Mouse (Mus musculus) liver, adult 2 months (tissue): Measurements from ENCODE around the gene Spty2d1. TPM values are rescaled to one million over a fixed set of nuclear protein-coding genes. Genes with fewer than 3 reads are reported as not detected.

Experiments used
- DNase-seq: peaks from one replicate; pipeline ENCODE4 v3.0.0-alpha.2; 2011; ENCODE audit warnings: low read depth, low spot score; ENCODE audit errors: extremely low read depth
- H3K27ac ChIP-seq: fragments of 200-500 bp; replicated peaks from 2 replicates; pipeline ENCODE4 v1.5.1; 2012; ENCODE audit warnings: low read depth, mild to moderate bottlenecking, control low read depth, inconsistent platforms, low read length; ENCODE audit not compliant: insufficient read depth
- H3K27me3 ChIP-seq: fragments of 200-500 bp; 2 replicates; pipeline ENCODE4 v1.6.1; 2012; ENCODE audit warnings: mild to moderate bottlenecking, moderate library complexity, low read length, inconsistent platforms; ENCODE audit not compliant: control insufficient read depth, insufficient read depth
- H3K36me3 ChIP-seq: fragments of 200-500 bp; 2 replicates; pipeline ENCODE4 v1.6.1; 2012; ENCODE audit warnings: low read length, inconsistent platforms; ENCODE audit not compliant: control insufficient read depth, insufficient read depth
- H3K4me1 ChIP-seq: fragments of 200-500 bp; 2 replicates; pipeline ENCODE4 v1.6.1; 2011; ENCODE audit warnings: low read length; ENCODE audit not compliant: control insufficient read depth, insufficient read depth
- H3K4me3 ChIP-seq: fragments of 200-500 bp; 2 replicates; pipeline ENCODE4 v1.5.1; 2011; ENCODE audit warnings: low read depth, mild to moderate bottlenecking, control low read depth, low read length, moderate library complexity; ENCODE audit not compliant: insufficient read depth
- H3K79me2 ChIP-seq: fragments of 200-500 bp; 2 replicates; pipeline ENCODE4 v1.6.1; 2012; ENCODE audit warnings: inconsistent platforms, mild to moderate bottlenecking, low read length, moderate library complexity; ENCODE audit not compliant: control insufficient read depth, insufficient read depth
- H3K9ac ChIP-seq: fragments of 200-500 bp; 2 replicates; pipeline ENCODE4 v1.6.1; 2012; ENCODE audit warnings: low read depth, mild to moderate bottlenecking, control low read depth, inconsistent platforms, low read length
- CTCF ChIP-seq: fragments of 200-500 bp; IDR thresholded peaks from 2 replicates; pipeline ENCODE4 v1.5.1; 2011; ENCODE audit warnings: low read depth, low read length, control low read depth
- POLR2A ChIP-seq: fragments of 200-500 bp; IDR thresholded peaks from 2 replicates; pipeline ENCODE4 v1.6.1; 2011; ENCODE audit warnings: low read length, control low read depth; ENCODE audit not compliant: insufficient read depth; ENCODE audit errors: extremely low read depth
- WGBS: fragments of 180-500 bp; shearing (Covaris S2); methylation state at CpG from one replicate; pipeline ENCODE4 v1.1.7; 2018; 5-methylcytosine and 5-hydroxymethylcytosine counted together
- polyA plus RNA-seq: library from polyadenylated mRNA; depleted of rRNA; stranded (reverse); fragments of >200 nt; gene quantifications from 2 replicates; pipeline ENCODE4 v1.2.3, GENCODE M21; 2012
- total RNA-seq: library from RNA; depleted of rRNA; stranded (reverse); fragments of >200 nt; gene quantifications from 2 replicates; pipeline ENCODE4 v1.2.3, GENCODE M21; 2014

Gene Spty2d1
- total and polyA plus RNA-seq, 2 experiments: 3.2 to 7.5 TPM

DNA sequence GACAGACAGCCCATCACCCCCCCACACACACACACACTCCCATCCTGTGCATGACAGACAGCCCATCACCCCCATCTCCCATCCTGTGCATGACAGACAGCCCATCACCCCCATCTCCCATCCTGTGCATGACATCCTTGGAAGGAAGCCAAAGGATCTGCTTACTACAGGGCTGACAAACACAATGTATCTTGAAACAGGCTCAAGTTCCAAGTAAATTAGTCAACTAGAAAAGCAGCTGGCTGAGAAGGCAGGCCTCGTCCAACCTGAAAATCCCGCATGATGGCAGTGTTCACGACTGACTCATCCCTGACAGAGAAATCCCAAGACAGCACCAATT lies 7.6 kb downstream of the Spty2d1 start:
- TF ChIP-seq CTCF (no peak), POLR2A (no peak)
- no peak overlapping the region for H3K27ac ChIP-seq
- peaks cover 31% of the 10 kb centered on the region; the same call in 1 of the 2 replicates for H3K79me2 ChIP-seq
- H3K4me1 ChIP-seq: peaks cover 21% of the 10 kb centered on the region
- no peak overlapping the region for H3K9ac ChIP-seq
- H3K4me3 ChIP-seq: no peak overlapping the region
- peaks cover 29% of the 10 kb centered on the region for H3K36me3 ChIP-seq
- 37% methylated on average over 3 of the region's 3 CpGs for WGBS
- no peaks in the 10 kb centered on the region for H3K27me3 ChIP-seq
- no peak for DNase-seq

- WGBS: 40% methylated on average over 8 of the region's 8 CpGs
- H3K27ac ChIP-seq: no peak overlapping the region
Measured at GRCm38 (mm10) chr7:46999983-47000643, 8.1 kb downstream of the Spty2d1 start.

GRCm38 (mm10) chr7:46998942-46999341 lies 9.3 kb downstream of the Spty2d1 start:
- no peak overlapping the region for H3K4me3 ChIP-seq
- H3K9ac ChIP-seq: no peak overlapping the region
- WGBS: 63% methylated on average over 2 of the region's 2 CpGs
- no peak for TF ChIP-seq CTCF
- TF ChIP-seq POLR2A: no peak
- no peak for DNase-seq
- peaks cover 23% of the 10 kb centered on the region; the same call in 1 of the 2 replicates for H3K79me2 ChIP-seq
- H3K36me3 ChIP-seq: peaks cover 43% of the 10 kb centered on the region
- H3K27me3 ChIP-seq: no peaks in the 10 kb centered on the region
- peaks cover 19% of the 10 kb centered on the region for H3K4me1 ChIP-seq
- no peak overlapping the region for H3K27ac ChIP-seq

More at GRCm38 (mm10) chr7:46999983-47000643, 8.1 kb downstream of the Spty2d1 start:
- Histone ChIP-seq H3K27me3 (no peaks in the 10 kb centered on the region), H3K79me2 (peaks cover 26% of the 10 kb centered on the region; the same call in 1 of the 2 replicates), H3K36me3 (peaks cover 33% of the 10 kb centered on the region), H3K9ac (no peak overlapping the region), H3K4me1 (peaks cover 19% of the 10 kb centered on the region), H3K4me3 (no peak overlapping the region)
- TF ChIP-seq POLR2A (no peak), CTCF (no peak)
- DNase-seq: peak; percentile 26

DNA sequence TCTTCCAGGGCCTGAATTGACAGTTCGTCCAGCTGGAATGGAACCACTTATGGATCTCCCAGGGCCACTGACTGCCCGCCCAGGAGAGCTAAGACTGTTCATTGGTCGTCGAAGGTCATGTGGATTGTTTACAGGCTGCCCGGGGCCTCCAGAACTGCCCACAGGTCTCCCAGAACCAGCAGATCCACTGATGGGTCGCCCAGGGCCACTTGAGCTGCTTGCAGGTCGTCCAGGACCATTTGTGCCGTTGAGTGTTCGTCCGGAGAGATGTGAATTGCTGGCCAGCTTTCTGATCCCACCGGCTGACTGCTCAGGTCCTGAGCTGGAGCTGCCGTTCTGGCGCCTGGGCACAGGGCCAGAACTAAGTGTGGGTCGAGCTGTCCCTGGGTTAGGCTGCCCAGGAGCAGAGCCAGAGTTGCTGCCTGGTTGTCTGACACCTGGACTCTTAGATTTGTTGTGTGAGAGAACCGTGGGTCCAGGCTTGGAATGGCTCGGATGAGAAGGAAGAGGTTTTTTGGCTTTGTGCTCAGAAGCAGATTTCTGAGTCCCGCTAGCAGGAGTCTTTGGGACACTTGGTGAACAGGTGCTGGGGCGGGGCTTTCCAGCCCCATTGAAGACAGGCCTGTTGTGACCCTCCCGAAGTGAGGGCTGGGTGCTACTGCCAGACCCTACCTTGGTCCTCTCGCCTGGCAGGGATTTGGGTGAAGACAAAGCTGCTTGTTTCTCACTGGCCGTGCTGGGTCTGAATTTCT lies 10.4 kb downstream of the Spty2d1 start:
- peaks cover 52% of the 10 kb centered on the region for H3K36me3 ChIP-seq
- H3K4me3 ChIP-seq: no peak overlapping the region
- H3K27me3 ChIP-seq: no peaks in the 10 kb centered on the region
- no peak overlapping the region for H3K9ac ChIP-seq
- H3K79me2 ChIP-seq: peaks cover 13% of the 10 kb centered on the region; the same call in 1 of the 2 replicates
- H3K27ac ChIP-seq: no peak overlapping the region
- peak; percentile 68 for DNase-seq
- TF ChIP-seq POLR2A (no peak), CTCF (no peak)
- 59% methylated on average over 21 of the region's 21 CpGs for WGBS
- H3K4me1 ChIP-seq: peaks cover 11% of the 10 kb centered on the region; the same call in 1 of the 2 replicates

GRCm38 (mm10) chr7:46997008-46997407 lies 11.2 kb downstream of the Spty2d1 start:
- Histone ChIP-seq H3K27me3 (no peaks in the 10 kb centered on the region), H3K4me1 (peaks cover 11% of the 10 kb centered on the region; the same call in 1 of the 2 replicates), H3K9ac (no peak overlapping the region), H3K4me3 (no peak overlapping the region), H3K79me2 (peaks cover 10% of the 10 kb centered on the region; the same call in 1 of the 2 replicates), H3K36me3 (peaks cover 57% of the 10 kb centered on the region), H3K27ac (no peak overlapping the region)
- TF ChIP-seq CTCF: no peak
- TF ChIP-seq POLR2A: no peak
- WGBS: 94% methylated on average over 4 of the region's 4 CpGs
- DNase-seq: no peak
